Mouse (Mus musculus): ENCODE results near the gene Trpm8. TPM values are rescaled to one million over a fixed set of nuclear protein-coding genes. Genes with fewer than 3 reads are reported as not detected.
A peak's percentile ranks its signal among the peaks of the same experiment; 100 is the strongest.

Trpm8 gene
- polyA plus RNA-seq, 1 experiment from 2014 or later: not detected

GRCm38 (mm10) chr1:88233421-88234247 lies 43.8 kb upstream of the Trpm8 start:
- 53% methylated on average over 14 of the region's 14 CpGs for WGBS (ENCODE audit: insufficient replicate concordance)
- no peak overlapping the region for H3K4me2 ChIP-seq (ENCODE audit: low read depth, low read length)
- no peaks in the 10 kb centered on the region for H3K4me1 ChIP-seq (ENCODE audit: control insufficient read depth, low read depth, low read length)
- no peak overlapping the region for H3K9ac ChIP-seq (ENCODE audit: low read depth, low read length)
- H3K4me3 ChIP-seq (ENCODE audit: low read depth, low read length): no peak overlapping the region
- no peaks in the 10 kb centered on the region for H3K36me3 ChIP-seq (ENCODE audit: control insufficient read depth, insufficient read depth)
- ATAC-seq (ENCODE audit: low read depth): no peak
- H3K9me3 ChIP-seq (replicated peaks; ENCODE audit: control insufficient read depth, low read length): peaks cover 41% of the 10 kb centered on the region
- no peaks in the 10 kb centered on the region for H3K27me3 ChIP-seq (ENCODE audit: control insufficient read depth, insufficient read depth, low read depth, low read length)
- H3K27ac ChIP-seq (ENCODE audit: low read length): no peak overlapping the region

- Histone ChIP-seq H3K36me3 (ENCODE audit: control insufficient read depth, insufficient read depth) (no peaks in the 10 kb centered on the region), H3K27ac (ENCODE audit: low read length) (no peak overlapping the region), H3K4me1 (ENCODE audit: control insufficient read depth, low read depth, low read length) (no peaks in the 10 kb centered on the region), H3K4me2 (ENCODE audit: low read depth, low read length) (no peak overlapping the region), H3K9me3 (replicated peaks; ENCODE audit: control insufficient read depth, low read length) (peaks cover 46% of the 10 kb centered on the region), H3K4me3 (ENCODE audit: low read depth, low read length) (no peak overlapping the region), H3K9ac (ENCODE audit: low read depth, low read length) (no peak overlapping the region), H3K27me3 (ENCODE audit: control insufficient read depth, insufficient read depth, low read depth, low read length) (no peaks in the 10 kb centered on the region)
- ATAC-seq (ENCODE audit: low read depth): no peak
- WGBS (ENCODE audit: insufficient replicate concordance): 45% methylated on average over 4 of the region's 4 CpGs
These were observed 43.2 kb upstream of the Trpm8 start for GRCm38 (mm10) chr1:88234248-88234610.

- Histone ChIP-seq H3K27ac (ENCODE audit: low read length) (no peak overlapping the region), H3K27me3 (ENCODE audit: control insufficient read depth, insufficient read depth, low read depth, low read length) (no peaks in the 10 kb centered on the region), H3K4me2 (ENCODE audit: low read depth, low read length) (no peak overlapping the region), H3K9me3 (replicated peaks; ENCODE audit: control insufficient read depth, low read length) (peaks cover 43% of the 10 kb centered on the region), H3K4me1 (ENCODE audit: control insufficient read depth, low read depth, low read length) (no peaks in the 10 kb centered on the region), H3K4me3 (ENCODE audit: low read depth, low read length) (no peak overlapping the region), H3K36me3 (ENCODE audit: control insufficient read depth, insufficient read depth) (no peaks in the 10 kb centered on the region), H3K9ac (ENCODE audit: low read depth, low read length) (no peak overlapping the region)
- WGBS (ENCODE audit: insufficient replicate concordance): 31% methylated on average over 5 of the region's 5 CpGs
- no peak for ATAC-seq (ENCODE audit: low read depth)
These were observed 42.8 kb upstream of the Trpm8 start for GRCm38 (mm10) chr1:88234646-88235045.

GRCm38 (mm10) chr1:88235046-88235893 lies 42.2 kb upstream of the Trpm8 start:
- no peaks in the 10 kb centered on the region for H3K27me3 ChIP-seq (ENCODE audit: control insufficient read depth, insufficient read depth, low read depth, low read length)
- H3K27ac ChIP-seq (ENCODE audit: low read length): no peak overlapping the region
- no peak overlapping the region for H3K9ac ChIP-seq (ENCODE audit: low read depth, low read length)
- no peaks in the 10 kb centered on the region for H3K36me3 ChIP-seq (ENCODE audit: control insufficient read depth, insufficient read depth)
- H3K4me3 ChIP-seq (ENCODE audit: low read depth, low read length): no peak overlapping the region
- ATAC-seq (ENCODE audit: low read depth): no peak
- no peak overlapping the region for H3K4me2 ChIP-seq (ENCODE audit: low read depth, low read length)
- H3K4me1 ChIP-seq (ENCODE audit: control insufficient read depth, low read depth, low read length): no peaks in the 10 kb centered on the region
- H3K9me3 ChIP-seq (replicated peaks; ENCODE audit: control insufficient read depth, low read length): peaks cover 41% of the 10 kb centered on the region
- WGBS (ENCODE audit: insufficient replicate concordance): 44% methylated on average over 11 of the region's 11 CpGs

- no peak for ATAC-seq (ENCODE audit: low read depth)
- Histone ChIP-seq H3K4me3 (ENCODE audit: low read depth, low read length) (no peak overlapping the region), H3K9ac (ENCODE audit: low read depth, low read length) (no peak overlapping the region), H3K27ac (ENCODE audit: low read length) (no peak overlapping the region), H3K4me1 (ENCODE audit: control insufficient read depth, low read depth, low read length) (no peaks in the 10 kb centered on the region), H3K4me2 (ENCODE audit: low read depth, low read length) (no peak overlapping the region), H3K36me3 (ENCODE audit: control insufficient read depth, insufficient read depth) (no peaks in the 10 kb centered on the region), H3K9me3 (replicated peaks; ENCODE audit: control insufficient read depth, low read length) (peaks cover 42% of the 10 kb centered on the region), H3K27me3 (ENCODE audit: control insufficient read depth, insufficient read depth, low read depth, low read length) (no peaks in the 10 kb centered on the region)
- WGBS (ENCODE audit: insufficient replicate concordance): 37% methylated on average over 4 of the region's 4 CpGs
These were observed 41.5 kb upstream of the Trpm8 start for GRCm38 (mm10) chr1:88235894-88236415.

GRCm38 (mm10) chr1:88237311-88237710 lies 40.1 kb upstream of the Trpm8 start:
- no peak overlapping the region for H3K4me3 ChIP-seq (ENCODE audit: low read depth, low read length)
- WGBS (ENCODE audit: insufficient replicate concordance): 57% methylated on average over 5 of the region's 5 CpGs
- H3K4me2 ChIP-seq (ENCODE audit: low read depth, low read length): no peak overlapping the region
- peaks cover 41% of the 10 kb centered on the region for H3K9me3 ChIP-seq (replicated peaks; ENCODE audit: control insufficient read depth, low read length)
- no peak for ATAC-seq (ENCODE audit: low read depth)
- no peaks in the 10 kb centered on the region for H3K27me3 ChIP-seq (ENCODE audit: control insufficient read depth, insufficient read depth, low read depth, low read length)
- H3K27ac ChIP-seq (ENCODE audit: low read length): no peak overlapping the region
- no peaks in the 10 kb centered on the region for H3K36me3 ChIP-seq (ENCODE audit: control insufficient read depth, insufficient read depth)
- H3K4me1 ChIP-seq (ENCODE audit: control insufficient read depth, low read depth, low read length): no peaks in the 10 kb centered on the region
- no peak overlapping the region for H3K9ac ChIP-seq (ENCODE audit: low read depth, low read length)

GRCm38 (mm10) chr1:88238771-88239170 lies 38.7 kb upstream of the Trpm8 start:
- Histone ChIP-seq H3K27me3 (ENCODE audit: control insufficient read depth, insufficient read depth, low read depth, low read length) (no peaks in the 10 kb centered on the region), H3K36me3 (ENCODE audit: control insufficient read depth, insufficient read depth) (no peaks in the 10 kb centered on the region), H3K9ac (ENCODE audit: low read depth, low read length) (no peak overlapping the region), H3K27ac (ENCODE audit: low read length) (no peak overlapping the region), H3K9me3 (replicated peaks; ENCODE audit: control insufficient read depth, low read length) (peaks cover 45% of the 10 kb centered on the region), H3K4me3 (ENCODE audit: low read depth, low read length) (no peak overlapping the region), H3K4me2 (ENCODE audit: low read depth, low read length) (no peak overlapping the region), H3K4me1 (ENCODE audit: control insufficient read depth, low read depth, low read length) (no peaks in the 10 kb centered on the region)
- peak; percentile 14; the same call in 1 of the 2 replicates for ATAC-seq (ENCODE audit: low read depth)
- 56% methylated on average over 6 of the region's 6 CpGs for WGBS (ENCODE audit: insufficient replicate concordance)

GRCm38 (mm10) chr1:88240072-88240471 lies 37.4 kb upstream of the Trpm8 start:
- peaks cover 36% of the 10 kb centered on the region for H3K9me3 ChIP-seq (replicated peaks; ENCODE audit: control insufficient read depth, low read length)
- no peak overlapping the region for H3K4me2 ChIP-seq (ENCODE audit: low read depth, low read length)
- ATAC-seq (ENCODE audit: low read depth): no peak
- H3K36me3 ChIP-seq (ENCODE audit: control insufficient read depth, insufficient read depth): no peaks in the 10 kb centered on the region
- no peak overlapping the region for H3K4me3 ChIP-seq (ENCODE audit: low read depth, low read length)
- no peak overlapping the region for H3K9ac ChIP-seq (ENCODE audit: low read depth, low read length)
- 56% methylated on average over 5 of the region's 5 CpGs for WGBS (ENCODE audit: insufficient replicate concordance)
- H3K27ac ChIP-seq (ENCODE audit: low read length): no peak overlapping the region
- no peaks in the 10 kb centered on the region for H3K4me1 ChIP-seq (ENCODE audit: control insufficient read depth, low read depth, low read length)
- no peaks in the 10 kb centered on the region for H3K27me3 ChIP-seq (ENCODE audit: control insufficient read depth, insufficient read depth, low read depth, low read length)

- no peak overlapping the region for H3K4me3 ChIP-seq (ENCODE audit: low read depth, low read length)
- H3K36me3 ChIP-seq (ENCODE audit: control insufficient read depth, insufficient read depth): no peaks in the 10 kb centered on the region
- H3K4me2 ChIP-seq (ENCODE audit: low read depth, low read length): no peak overlapping the region
- no peaks in the 10 kb centered on the region for H3K4me1 ChIP-seq (ENCODE audit: control insufficient read depth, low read depth, low read length)
- no peak overlapping the region for H3K27ac ChIP-seq (ENCODE audit: low read length)
- no peak for ATAC-seq (ENCODE audit: low read depth)
- H3K27me3 ChIP-seq (ENCODE audit: control insufficient read depth, insufficient read depth, low read depth, low read length): no peaks in the 10 kb centered on the region
- peaks cover 34% of the 10 kb centered on the region for H3K9me3 ChIP-seq (replicated peaks; ENCODE audit: control insufficient read depth, low read length)
- no peak overlapping the region for H3K9ac ChIP-seq (ENCODE audit: low read depth, low read length)
- WGBS (ENCODE audit: insufficient replicate concordance): 48% methylated on average over 4 of the region's 4 CpGs
These were observed 36.9 kb upstream of the Trpm8 start for GRCm38 (mm10) chr1:88240579-88240978.
